Mouse (Mus musculus): Measurements from ENCODE around the gene Arhgap31. TPM values are rescaled to one million over a fixed set of nuclear protein-coding genes. Genes with fewer than 3 reads are reported as not detected.

Arhgap31 gene
- polyA plus RNA-seq, 1 experiment: 36.1 TPM

DNA sequence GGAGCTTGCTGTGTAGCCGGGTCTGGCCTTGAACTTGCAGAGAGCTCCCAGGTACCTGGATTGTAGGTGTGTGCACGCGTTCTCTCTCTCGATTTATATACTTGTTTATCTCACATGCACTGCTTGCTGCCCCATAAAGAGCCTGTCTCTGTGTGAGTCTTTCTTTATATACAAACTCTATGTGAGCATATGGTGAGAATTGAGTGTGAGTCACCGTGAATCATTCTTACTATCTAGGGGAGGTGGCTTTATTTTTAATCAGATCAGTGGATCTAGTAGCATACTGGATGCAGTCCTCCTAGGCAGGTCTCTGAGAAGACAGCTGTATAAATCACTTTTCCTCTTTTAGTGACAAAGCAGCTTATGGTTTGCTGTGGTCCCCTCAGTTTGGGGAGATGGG lies 144.9 kb downstream of the Arhgap31 start:
- TF ChIP-seq CTCF (IDR thresholded peaks at IDR 0.05; ENCODE audit: low read depth, low read length): no peak
- TF ChIP-seq POLR2A (IDR thresholded peaks at IDR 0.05; ENCODE audit: borderline replicate concordance, low read depth, low read length): no peak

DNA sequence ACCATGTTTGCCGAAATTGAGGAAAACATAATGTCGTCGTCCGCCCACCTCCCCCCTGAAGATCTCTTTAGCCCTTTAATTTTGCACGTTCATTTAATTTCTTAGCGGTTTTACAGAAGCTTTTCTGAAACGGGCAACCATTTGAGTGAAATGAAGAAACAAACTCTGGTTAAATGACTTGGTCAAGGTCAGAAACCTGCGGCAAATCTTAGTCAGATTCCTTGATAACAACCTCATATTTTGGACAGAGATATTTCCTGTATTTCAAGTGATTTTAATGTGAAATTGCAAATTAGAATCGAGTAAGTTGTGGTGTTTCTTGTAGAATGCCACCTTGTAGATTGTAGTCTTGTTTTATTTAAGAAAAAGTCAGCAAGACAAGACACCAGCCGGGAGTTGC lies 149.6 kb downstream of the Arhgap31 start:
- peak overlapping the region; percentile 95 for H3K4me3 ChIP-seq (ENCODE audit: insufficient read depth, low read length)
- TF ChIP-seq CTCF (IDR thresholded peaks at IDR 0.05; ENCODE audit: low read depth, low read length): no peak
- no peak for TF ChIP-seq POLR2A (IDR thresholded peaks at IDR 0.05; ENCODE audit: borderline replicate concordance, low read depth, low read length)
- H3K27ac ChIP-seq (ENCODE audit: insufficient read depth, low read depth, low read length): no peak overlapping the region
- peaks cover 13% of the 10 kb centered on the region for H3K4me1 ChIP-seq (ENCODE audit: control insufficient read depth, insufficient read depth, low read length)

More for the DNA sequence above, 144.9 kb downstream of the Arhgap31 start:
- Histone ChIP-seq H3K4me3 (ENCODE audit: insufficient read depth, low read length) (no peak overlapping the region), H3K27ac (ENCODE audit: insufficient read depth, low read depth, low read length) (no peak overlapping the region), H3K4me1 (ENCODE audit: control insufficient read depth, insufficient read depth, low read length) (peaks cover 16% of the 10 kb centered on the region)

- H3K4me1 ChIP-seq (ENCODE audit: control insufficient read depth, insufficient read depth, low read length): peaks cover 10% of the 10 kb centered on the region
- TF ChIP-seq CTCF (IDR thresholded peaks at IDR 0.05; ENCODE audit: low read depth, low read length) (no peak), POLR2A (IDR thresholded peaks at IDR 0.05; ENCODE audit: borderline replicate concordance, low read depth, low read length) (0 out of 2 replicates have a peak, but pooled peaks have one; percentile 27)
- peak overlapping the region; percentile 17; the same call in 1 of the 2 replicates for H3K27ac ChIP-seq (ENCODE audit: insufficient read depth, low read depth, low read length)
- H3K4me3 ChIP-seq (ENCODE audit: insufficient read depth, low read length): peak overlapping the region; percentile 95
Measured at GRCm38 (mm10) chr16:38562968-38563327, 150.1 kb downstream of the Arhgap31 start.

GRCm38 (mm10) chr16:38562131-38562967 lies 150.7 kb downstream of the Arhgap31 start:
- H3K27ac ChIP-seq (ENCODE audit: insufficient read depth, low read depth, low read length): peak overlapping the region; percentile 58
- peak overlapping the region; percentile 95 for H3K4me3 ChIP-seq (ENCODE audit: insufficient read depth, low read length)
- TF ChIP-seq CTCF (IDR thresholded peaks at IDR 0.05; ENCODE audit: low read depth, low read length) (no peak), POLR2A (IDR thresholded peaks at IDR 0.05; ENCODE audit: borderline replicate concordance, low read depth, low read length) (no peak)
- peaks cover 6% of the 10 kb centered on the region; the same call in 1 of the 2 replicates for H3K4me1 ChIP-seq (ENCODE audit: control insufficient read depth, insufficient read depth, low read length)

DNA sequence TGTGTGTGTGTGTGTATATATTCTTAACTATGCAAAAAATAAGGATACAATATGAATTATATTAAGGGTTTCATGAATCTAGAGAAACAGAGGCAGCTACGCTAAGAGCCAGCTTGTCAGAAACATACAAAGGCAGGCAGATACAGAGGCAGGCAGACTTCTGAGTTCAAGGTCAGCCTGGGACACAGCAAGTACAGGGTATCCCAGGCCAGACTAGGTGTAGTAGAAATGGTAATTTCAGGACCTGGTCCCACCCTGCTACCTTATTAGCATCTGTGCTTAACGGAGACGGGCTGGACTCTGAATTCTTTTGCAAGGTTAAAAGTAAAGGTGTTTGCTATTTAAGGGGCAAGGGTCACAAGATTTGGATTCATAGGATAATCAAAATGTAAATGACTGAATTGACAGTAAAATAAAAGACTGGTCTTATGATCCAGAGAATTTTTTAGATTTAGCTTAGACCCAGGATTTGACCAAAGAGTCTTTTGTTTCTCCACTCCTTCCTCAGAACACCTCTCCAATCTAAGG lies 154.8 kb downstream of the Arhgap31 start, which contains the start of gene Tmem39a:
TSS of gene Tmem39a (plus strand) at position 478 of the 528 bp plus-strand sequence.
- TF ChIP-seq POLR2A (IDR thresholded peaks at IDR 0.05; ENCODE audit: borderline replicate concordance, low read depth, low read length) (no peak), CTCF (IDR thresholded peaks at IDR 0.05; ENCODE audit: low read depth, low read length) (no peak)
- no peak within 1 kb of the TSS for H3K4me3 ChIP-seq (ENCODE audit: insufficient read depth, low read length)
- H3K27ac ChIP-seq (ENCODE audit: insufficient read depth, low read depth, low read length): no peak within 1 kb of the TSS
- H3K4me1 ChIP-seq (ENCODE audit: control insufficient read depth, insufficient read depth, low read length): peaks cover under 1% of the 10 kb centered on the region

GRCm38 (mm10) chr16:38555988-38556387 lies 157.1 kb downstream of the Arhgap31 start:
- Histone ChIP-seq H3K27ac (ENCODE audit: insufficient read depth, low read depth, low read length) (no peak overlapping the region), H3K4me3 (ENCODE audit: insufficient read depth, low read length) (no peak overlapping the region), H3K4me1 (ENCODE audit: control insufficient read depth, insufficient read depth, low read length) (peaks cover 3% of the 10 kb centered on the region)
- no peak for TF ChIP-seq CTCF (IDR thresholded peaks at IDR 0.05; ENCODE audit: low read depth, low read length)
- no peak for TF ChIP-seq POLR2A (IDR thresholded peaks at IDR 0.05; ENCODE audit: borderline replicate concordance, low read depth, low read length)

DNA sequence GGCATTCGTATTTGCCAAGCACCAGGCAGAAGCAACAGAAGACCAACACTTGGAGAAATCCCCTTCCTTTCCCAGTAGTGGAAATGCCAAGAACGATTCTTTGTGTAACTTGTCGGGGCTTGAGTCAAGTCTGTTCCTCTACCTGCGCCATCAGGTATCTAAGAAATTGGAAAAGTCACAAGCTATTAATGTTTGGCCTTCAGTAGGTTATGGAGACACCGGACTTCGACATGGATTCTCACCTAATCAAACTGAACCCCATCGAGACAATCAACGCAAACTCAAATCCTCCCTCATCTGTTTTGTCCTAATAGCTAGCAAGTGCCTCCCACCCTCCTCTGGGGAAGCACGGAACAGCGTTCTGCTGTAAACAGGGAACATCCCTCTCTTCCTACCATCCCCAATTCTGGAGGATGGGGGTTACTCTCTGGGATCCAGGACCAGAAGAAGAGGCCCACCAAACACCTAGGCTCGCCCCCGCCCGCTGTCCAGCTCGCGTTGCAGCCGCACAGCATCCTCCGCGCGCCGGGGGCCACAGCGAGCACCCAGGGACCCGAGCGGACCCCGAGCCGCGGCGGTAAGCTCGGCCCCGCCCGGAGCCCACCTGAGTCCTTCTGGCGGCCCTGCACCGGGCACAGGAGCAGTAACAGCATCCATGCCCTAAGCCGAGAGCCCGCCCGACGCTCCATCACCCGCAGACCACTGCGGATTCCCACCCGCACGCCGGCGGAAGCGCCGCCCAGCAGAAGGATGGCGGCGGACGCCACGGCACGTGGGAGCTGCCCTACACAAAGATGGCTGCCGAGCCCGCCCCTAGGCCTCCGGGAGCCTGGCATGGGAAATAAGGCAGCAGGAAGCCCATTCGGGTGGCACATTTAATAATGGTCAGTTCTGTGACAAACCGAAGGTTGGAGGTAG lies 163.3 kb downstream of the Arhgap31 start, which contains the start of gene Poglut1:
TSS of gene Poglut1 (minus strand) at position 780 of the 918 bp plus-strand sequence.
- TF ChIP-seq POLR2A (IDR thresholded peaks at IDR 0.05; ENCODE audit: borderline replicate concordance, low read depth, low read length) (no peak), CTCF (IDR thresholded peaks at IDR 0.05; ENCODE audit: low read depth, low read length) (no peak)
- Histone ChIP-seq H3K27ac (ENCODE audit: insufficient read depth, low read depth, low read length) (no peak within 1 kb of the TSS), H3K4me3 (ENCODE audit: insufficient read depth, low read length) (peak within 1 kb of the TSS; percentile 80), H3K4me1 (ENCODE audit: control insufficient read depth, insufficient read depth, low read length) (peaks cover 16% of the 10 kb centered on the region)

Other genes with a start within 250 kb of the Arhgap31 start
- 11.9 and 13.1 TPM in 2 replicates for gene Timmdc1, start 190.6 kb downstream of the Arhgap31 start, polyA plus RNA-seq (2012; ENCODE audit: insufficient read depth, insufficient read length, missing spikeins)
- 26.0 and 28.2 TPM in 2 replicates for gene Poglut1, start 163.0 kb downstream of the Arhgap31 start, polyA plus RNA-seq (2012; ENCODE audit: insufficient read depth, insufficient read length, missing spikeins)
- gene Tmem39a, start 154.6 kb downstream of the Arhgap31 start, polyA plus RNA-seq (2012; ENCODE audit: insufficient read depth, insufficient read length, missing spikeins): 25.9 and 30.2 TPM in 2 replicates
- 8.9 and 9.8 TPM in 2 replicates for gene B4galt4, start 29.0 kb upstream of the Arhgap31 start, polyA plus RNA-seq (2012; ENCODE audit: insufficient read depth, insufficient read length, missing spikeins)
- gene Upk1b, start 87.1 kb upstream of the Arhgap31 start, polyA plus RNA-seq (2012; ENCODE audit: insufficient read depth, insufficient read length, missing spikeins): not detected in 2 replicates
- gene 4930435E12Rik, start 115.5 kb upstream of the Arhgap31 start, polyA plus RNA-seq (2012; ENCODE audit: insufficient read depth, insufficient read length, missing spikeins): not detected in 2 replicates
- gene Igsf11, start 179.4 kb upstream of the Arhgap31 start, polyA plus RNA-seq (2012; ENCODE audit: insufficient read depth, insufficient read length, missing spikeins): not detected in 2 replicates